Mouse (Mus musculus): ENCODE results near the gene Tenm4. TPM values are rescaled to one million over a fixed set of nuclear protein-coding genes. Genes with fewer than 3 reads are reported as not detected.
A peak's percentile ranks its signal among the peaks of the same experiment; 100 is the strongest.

The Tenm4 gene
- polyA plus RNA-seq, 1 experiment from 2014 or later = 49.9 TPM

DNA sequence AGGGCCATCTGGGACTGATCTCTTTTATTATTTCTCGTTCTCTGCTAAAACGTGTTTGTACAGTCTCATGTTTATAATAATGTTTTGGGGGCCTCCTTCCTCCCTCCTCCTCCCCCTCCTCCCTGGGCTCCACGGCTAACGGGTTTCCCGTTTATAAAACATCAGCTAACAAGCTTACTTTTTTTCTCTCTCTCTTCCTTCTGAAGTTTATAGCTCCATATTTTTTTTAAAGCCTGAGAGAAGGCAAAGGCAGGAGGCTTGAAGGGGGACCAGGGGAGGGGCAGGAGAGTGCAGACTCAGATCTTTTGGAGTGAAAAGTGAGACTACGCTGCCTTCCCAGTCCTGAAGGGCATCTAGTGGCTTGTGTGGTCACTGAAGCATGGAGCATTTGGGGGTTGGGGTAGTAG lies 604.0 kb downstream of the Tenm4 start:
- Histone ChIP-seq H3K36me3 (peaks cover 20% of the 10 kb centered on the region), H3K27me3 (peaks cover 28% of the 10 kb centered on the region; the same call in 1 of the 2 replicates), H3K9me3 (peaks cover 7% of the 10 kb centered on the region), H3K4me3 (no peak overlapping the region), H3K4me1 (peaks cover 47% of the 10 kb centered on the region), H3K4me2 (replicated peaks) (peak overlapping the region; percentile 43), H3K27ac (peak overlapping the region; percentile 73; the same call in 1 of the 2 replicates), H3K9ac (0 out of 2 replicates have a peak overlapping the region, but pooled peaks have one; percentile 35)
- WGBS = 6% methylated on average over 6 of the region's 6 CpGs
- peak; percentile 84 for ATAC-seq (ENCODE audit: low FRiP score, low read depth)

GRCm38 (mm10) chr7:96777938-96778600 lies 607.0 kb downstream of the Tenm4 start:
- Histone ChIP-seq H3K4me2 (replicated peaks) (no peak overlapping the region), H3K4me1 (peaks cover 61% of the 10 kb centered on the region), H3K4me3 (no peak overlapping the region), H3K9me3 (peaks cover 7% of the 10 kb centered on the region), H3K9ac (no peak overlapping the region), H3K36me3 (peaks cover 9% of the 10 kb centered on the region), H3K27me3 (peaks cover 30% of the 10 kb centered on the region), H3K27ac (no peak overlapping the region)
- no peak for ATAC-seq (ENCODE audit: low FRiP score, low read depth)
- 85% methylated on average over 8 of the region's 8 CpGs for WGBS

DNA sequence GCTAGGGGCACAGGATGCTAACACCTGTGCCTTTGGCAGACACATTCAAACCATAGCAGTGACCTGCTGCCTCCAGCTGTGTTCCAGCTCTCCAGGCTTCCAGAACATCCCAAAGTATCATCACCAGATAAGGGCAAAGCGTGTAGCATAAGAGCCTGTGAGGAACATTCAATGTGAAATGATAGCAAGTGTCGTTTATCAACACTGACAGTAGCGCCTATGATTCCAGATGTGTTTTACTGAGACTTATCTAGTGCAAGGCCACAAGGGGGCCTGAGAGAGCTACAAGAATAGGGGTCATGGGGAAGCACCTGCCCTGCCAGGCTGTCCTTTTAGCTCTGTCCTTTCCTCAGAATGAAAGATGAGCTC lies 607.5 kb downstream of the Tenm4 start:
- Histone ChIP-seq H3K27me3 (peaks cover 30% of the 10 kb centered on the region), H3K36me3 (peaks cover 9% of the 10 kb centered on the region), H3K4me2 (replicated peaks) (no peak overlapping the region), H3K4me3 (no peak overlapping the region), H3K9ac (no peak overlapping the region), H3K27ac (no peak overlapping the region), H3K4me1 (peaks cover 61% of the 10 kb centered on the region), H3K9me3 (peaks cover 7% of the 10 kb centered on the region)
- ATAC-seq (ENCODE audit: low FRiP score, low read depth) = no peak
- WGBS = 78% methylated on average over 3 of the region's 3 CpGs

DNA sequence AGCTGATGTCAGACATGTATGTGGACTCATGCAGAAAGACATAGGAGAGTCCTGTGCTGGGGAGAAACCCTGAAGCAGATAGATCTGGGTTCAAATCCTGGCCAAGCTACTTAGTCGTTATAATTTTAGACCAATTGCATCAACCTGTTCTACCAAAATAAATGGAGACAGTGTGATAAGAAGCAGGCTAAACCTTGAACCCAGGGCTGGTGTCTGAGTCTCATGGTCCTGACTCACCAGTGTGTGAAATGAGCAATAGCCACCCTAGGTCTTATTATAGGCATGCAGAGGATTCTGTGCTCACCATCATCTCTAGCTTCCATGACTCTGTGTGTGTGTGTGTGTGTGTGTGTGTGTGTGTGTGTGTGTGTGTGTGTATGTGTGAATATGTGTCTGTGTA lies 609.5 kb downstream of the Tenm4 start:
- Histone ChIP-seq H3K27ac (no peak overlapping the region), H3K9me3 (peaks cover 7% of the 10 kb centered on the region), H3K27me3 (peaks cover 27% of the 10 kb centered on the region), H3K36me3 (peaks cover 9% of the 10 kb centered on the region), H3K4me1 (peaks cover 46% of the 10 kb centered on the region), H3K4me3 (no peak overlapping the region), H3K9ac (no peak overlapping the region), H3K4me2 (replicated peaks) (no peak overlapping the region)
- no peak for ATAC-seq (ENCODE audit: low FRiP score, low read depth)
- WGBS = 97% methylated on average over 1 of the region's 1 CpGs

DNA sequence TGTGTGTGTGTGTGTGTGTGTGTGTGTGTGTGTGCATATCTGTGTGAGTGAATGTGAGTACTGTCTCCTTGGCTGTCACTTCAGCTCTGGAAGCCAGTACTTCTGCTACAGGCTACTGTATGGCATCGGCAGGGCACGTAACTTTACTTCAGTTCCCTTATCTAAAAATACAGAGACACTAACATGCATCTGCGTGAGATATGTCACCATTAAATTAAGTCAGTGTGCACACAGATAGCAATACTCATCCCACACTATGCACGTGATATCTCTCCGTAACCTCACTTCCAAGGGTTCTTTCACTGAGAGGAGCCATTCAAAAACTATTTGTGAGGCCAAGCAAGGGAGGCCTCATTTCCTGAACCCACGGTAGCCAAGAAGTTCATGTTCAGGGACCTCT lies 610.0 kb downstream of the Tenm4 start:
- Histone ChIP-seq H3K36me3 (peaks cover 9% of the 10 kb centered on the region), H3K27me3 (peaks cover 27% of the 10 kb centered on the region), H3K9me3 (peaks cover 7% of the 10 kb centered on the region), H3K4me1 (peaks cover 46% of the 10 kb centered on the region), H3K9ac (no peak overlapping the region), H3K4me3 (no peak overlapping the region), H3K27ac (no peak overlapping the region), H3K4me2 (replicated peaks) (no peak overlapping the region)
- ATAC-seq (ENCODE audit: low FRiP score, low read depth) = no peak
- WGBS = 80% methylated on average over 6 of the region's 6 CpGs

DNA sequence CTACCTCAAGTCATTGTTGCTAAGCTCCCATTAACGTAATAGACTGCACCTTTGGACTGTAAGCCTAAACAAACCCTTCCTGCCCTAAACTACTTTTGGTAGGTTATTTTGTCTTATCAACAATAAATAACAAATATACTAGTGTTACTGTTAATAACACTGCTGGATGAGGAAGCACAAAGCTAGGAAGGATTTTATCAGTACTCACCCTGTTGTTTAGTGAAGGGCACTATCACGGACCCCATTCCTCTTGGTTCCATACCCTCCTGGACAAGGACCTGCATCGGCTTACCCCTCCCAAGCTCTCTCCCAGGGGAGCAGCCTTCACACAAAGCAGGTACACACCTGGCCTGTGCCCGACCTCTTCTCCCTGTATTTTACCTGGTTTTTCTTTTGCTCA lies 611.6 kb downstream of the Tenm4 start:
- no peak overlapping the region for H3K9ac ChIP-seq
- H3K27ac ChIP-seq = no peak overlapping the region
- ATAC-seq (ENCODE audit: low FRiP score, low read depth) = no peak
- H3K4me2 ChIP-seq (replicated peaks) = no peak overlapping the region
- H3K36me3 ChIP-seq = no peaks in the 10 kb centered on the region
- 82% methylated on average over 4 of the region's 4 CpGs for WGBS
- no peak overlapping the region for H3K4me3 ChIP-seq
- no peaks in the 10 kb centered on the region for H3K9me3 ChIP-seq
- peaks cover 28% of the 10 kb centered on the region for H3K27me3 ChIP-seq
- peaks cover 46% of the 10 kb centered on the region for H3K4me1 ChIP-seq

DNA sequence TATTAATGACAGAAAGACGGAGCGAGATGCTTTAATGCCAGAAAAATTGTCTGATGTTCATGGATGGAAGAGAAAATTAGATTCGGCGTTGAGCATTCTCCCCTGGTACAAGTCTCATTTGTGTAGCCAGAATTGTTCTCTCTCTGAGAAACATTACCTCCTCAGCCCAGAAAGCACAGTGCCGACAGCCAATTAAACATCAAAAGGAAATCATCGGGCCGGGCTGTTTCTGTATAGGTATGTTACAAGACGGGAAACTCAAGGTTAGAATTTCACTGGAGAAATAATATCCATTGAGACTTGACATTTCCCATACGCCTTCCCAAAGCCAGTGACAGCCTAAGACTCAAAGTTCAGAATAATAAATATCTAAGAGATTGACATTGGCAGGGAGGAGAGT lies 614.8 kb downstream of the Tenm4 start:
- Histone ChIP-seq H3K36me3 (peaks cover 14% of the 10 kb centered on the region), H3K9me3 (no peaks in the 10 kb centered on the region), H3K27me3 (peaks cover 26% of the 10 kb centered on the region), H3K4me1 (peaks cover 32% of the 10 kb centered on the region), H3K27ac (no peak overlapping the region), H3K9ac (no peak overlapping the region), H3K4me2 (replicated peaks) (no peak overlapping the region), H3K4me3 (no peak overlapping the region)
- 20% methylated on average over 9 of the region's 9 CpGs for WGBS
- ATAC-seq (ENCODE audit: low FRiP score, low read depth) = peak; percentile 35; the same call in 1 of the 2 replicates

DNA sequence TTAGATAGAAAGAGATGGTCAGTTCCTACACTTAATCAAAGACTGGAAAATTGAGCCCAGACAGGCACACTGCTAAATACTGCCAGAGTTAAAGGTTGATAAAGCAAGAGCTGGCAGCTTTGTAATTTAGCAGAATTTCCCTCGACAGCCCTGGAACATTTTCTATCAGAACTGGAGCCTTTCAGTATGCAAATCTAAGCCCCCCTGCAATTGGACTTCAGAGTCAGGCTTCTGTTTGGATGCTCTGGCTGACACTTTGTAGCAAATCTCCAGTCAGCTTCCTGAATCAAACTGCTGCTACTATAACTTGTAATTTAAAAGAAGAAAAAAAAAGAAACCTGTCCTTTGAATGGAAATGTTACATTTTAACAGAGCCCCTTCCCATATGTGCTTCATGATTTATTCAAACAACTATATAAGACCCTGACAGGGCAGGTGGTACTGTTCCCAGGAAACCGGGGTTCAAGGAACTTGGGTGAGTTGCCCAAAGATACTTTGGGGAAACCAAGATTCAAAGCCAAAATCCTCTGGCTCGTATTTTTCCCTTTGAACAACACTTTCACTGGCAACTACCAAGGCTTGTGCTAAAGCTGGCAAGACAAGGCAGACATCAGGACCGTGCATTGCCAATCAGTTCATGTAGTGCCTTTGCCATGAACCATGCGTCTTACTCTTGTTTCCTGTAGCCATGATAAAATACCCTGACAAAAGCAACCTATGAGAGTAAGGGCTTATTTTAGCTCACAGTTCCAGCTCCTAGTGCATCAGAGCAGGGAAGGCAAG lies 615.4 kb downstream of the Tenm4 start:
- peaks cover 27% of the 10 kb centered on the region for H3K4me1 ChIP-seq
- peaks cover 26% of the 10 kb centered on the region for H3K27me3 ChIP-seq
- H3K9ac ChIP-seq = no peak overlapping the region
- no peaks in the 10 kb centered on the region for H3K9me3 ChIP-seq
- no peak overlapping the region for H3K4me3 ChIP-seq
- 68% methylated on average over 5 of the region's 5 CpGs for WGBS
- peaks cover 14% of the 10 kb centered on the region for H3K36me3 ChIP-seq
- no peak for ATAC-seq (ENCODE audit: low FRiP score, low read depth)
- H3K4me2 ChIP-seq (replicated peaks) = no peak overlapping the region
- H3K27ac ChIP-seq = no peak overlapping the region

DNA sequence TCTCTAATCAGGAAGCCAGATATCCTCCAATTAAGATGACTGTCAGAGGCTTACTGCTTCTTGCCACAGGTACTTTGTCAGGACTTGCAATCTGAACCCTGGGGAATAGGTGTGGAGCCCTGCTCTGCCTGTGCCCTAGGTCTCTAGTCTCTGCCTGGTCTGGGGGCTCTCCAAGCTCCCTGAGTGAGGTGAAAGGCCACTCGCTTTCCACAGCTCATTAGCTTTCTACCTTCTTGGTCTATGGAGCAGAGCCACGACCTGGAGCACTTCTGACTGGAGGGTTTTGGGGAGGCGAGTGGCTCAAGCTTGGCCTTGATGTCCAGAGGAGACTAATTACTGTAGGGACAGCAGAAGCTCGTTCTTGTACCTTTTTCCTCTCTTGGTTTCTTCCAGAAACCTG lies 617.1 kb downstream of the Tenm4 start:
- Histone ChIP-seq H3K27me3 (peaks cover 18% of the 10 kb centered on the region; the same call in 1 of the 2 replicates), H3K4me1 (peaks cover 34% of the 10 kb centered on the region), H3K36me3 (peaks cover 14% of the 10 kb centered on the region), H3K4me2 (replicated peaks) (no peak overlapping the region), H3K4me3 (no peak overlapping the region), H3K9ac (peak overlapping the region; percentile 36; the same call in 1 of the 2 replicates), H3K9me3 (no peaks in the 10 kb centered on the region), H3K27ac (no peak overlapping the region)
- ATAC-seq (ENCODE audit: low FRiP score, low read depth) = no peak
- 48% methylated on average over 4 of the region's 4 CpGs for WGBS

GRCm38 (mm10) chr7:96790326-96790725 lies 619.3 kb downstream of the Tenm4 start:
- H3K4me3 ChIP-seq = no peak overlapping the region
- H3K36me3 ChIP-seq = peaks cover 14% of the 10 kb centered on the region
- WGBS = 84% methylated on average over 2 of the region's 2 CpGs
- H3K27ac ChIP-seq = no peak overlapping the region
- ATAC-seq (ENCODE audit: low FRiP score, low read depth) = no peak
- H3K9me3 ChIP-seq = no peaks in the 10 kb centered on the region
- no peak overlapping the region for H3K4me2 ChIP-seq (replicated peaks)
- no peak overlapping the region for H3K9ac ChIP-seq
- H3K4me1 ChIP-seq = peaks cover 45% of the 10 kb centered on the region
- peaks cover 15% of the 10 kb centered on the region; the same call in 1 of the 2 replicates for H3K27me3 ChIP-seq

DNA sequence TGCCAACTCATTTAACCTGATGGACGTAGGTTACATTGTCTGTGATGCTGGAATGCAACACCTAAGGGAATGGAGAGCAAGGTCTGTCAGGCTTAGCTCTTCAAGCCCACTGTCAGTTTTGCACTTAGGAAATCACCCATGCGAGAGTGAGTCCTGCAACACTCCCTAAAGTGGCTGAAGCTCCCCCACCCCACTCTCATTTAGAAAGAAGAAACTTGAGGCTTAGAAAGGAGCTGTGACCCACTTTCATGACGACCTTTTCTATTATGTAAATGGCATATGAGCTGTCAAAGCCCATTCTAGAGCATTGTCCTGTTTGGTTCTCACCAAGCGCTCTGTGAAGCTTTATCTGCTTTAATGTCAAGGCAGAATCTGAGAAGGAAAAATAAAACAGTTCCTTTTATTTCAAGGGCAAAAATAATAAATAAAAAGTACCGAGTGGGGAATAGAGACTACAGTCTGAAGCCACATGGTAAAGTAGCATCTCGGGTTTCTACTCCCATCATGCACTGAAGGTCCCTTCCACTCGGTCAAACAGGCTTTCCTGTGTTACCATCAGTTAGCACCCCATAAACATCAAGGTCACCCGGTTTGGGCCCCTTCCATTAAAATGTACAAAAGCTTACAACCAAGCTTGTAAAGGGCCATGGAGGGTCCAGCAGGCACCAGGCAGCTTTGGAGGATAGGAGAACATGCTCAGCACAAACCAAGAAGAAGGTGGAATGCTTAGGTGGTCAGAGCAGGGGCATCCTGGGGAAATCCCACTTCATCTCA lies 621.6 kb downstream of the Tenm4 start:
- WGBS = 33% methylated on average over 8 of the region's 8 CpGs
- H3K9me3 ChIP-seq = no peaks in the 10 kb centered on the region
- H3K36me3 ChIP-seq = peaks cover 14% of the 10 kb centered on the region
- H3K4me2 ChIP-seq (replicated peaks) = no peak overlapping the region
- H3K9ac ChIP-seq = no peak overlapping the region
- no peak for ATAC-seq (ENCODE audit: low FRiP score, low read depth)
- peaks cover 60% of the 10 kb centered on the region for H3K4me1 ChIP-seq
- no peak overlapping the region for H3K27ac ChIP-seq
- peaks cover 12% of the 10 kb centered on the region; the same call in 1 of the 2 replicates for H3K27me3 ChIP-seq
- H3K4me3 ChIP-seq = no peak overlapping the region

Measured in limb, embryonic 13.5 days (tissue).